Mouse (Mus musculus): ENCODE data around the gene Rexo2. TPM values are rescaled to one million over a fixed set of nuclear protein-coding genes. Genes with fewer than 3 reads are reported as not detected.

The Rexo2 gene
- total and polyA plus RNA-seq, 3 experiments, result 190 to 338 TPM; not detected in 1

DNA sequence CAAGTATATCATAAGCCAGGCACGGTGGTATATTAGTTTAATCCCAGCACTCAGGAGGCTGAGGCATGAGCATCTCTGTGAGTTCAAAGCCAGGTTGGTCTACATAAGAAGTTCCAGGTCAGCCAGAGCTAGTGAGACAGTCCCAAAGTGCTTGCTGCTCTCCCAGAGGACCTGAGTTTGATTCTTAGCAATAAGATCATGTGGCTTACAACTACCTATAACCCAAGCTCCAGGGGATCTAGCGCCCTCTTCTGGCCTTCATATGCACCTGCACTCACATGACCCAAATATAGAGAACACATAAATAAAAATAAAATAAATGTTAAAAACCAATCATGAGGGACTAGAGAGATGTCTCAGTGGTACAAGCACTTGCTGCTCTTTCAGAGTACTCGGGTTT, 21.5 kb downstream of the Rexo2 start:
- TF ChIP-seq MEF2A (IDR thresholded peaks at IDR 0.05; ENCODE audit: extremely low read depth, insufficient replicate concordance, low read depth, low read length, poor library complexity, severe bottlenecking) (no peak), KAT2A (conservative IDR thresholded peaks at IDR 0.05; ENCODE audit: low read depth, low read length) (no peak), CTCF (IDR thresholded peaks at IDR 0.05 in 2 of 3, conservative IDR thresholded peaks at IDR 0.05 in 1 of 3; ENCODE audit: control insufficient read depth in 1 of 3, insufficient read depth in 1 of 3, low read depth in 2 of 3, low read length in 3 of 3, poor library complexity in 1 of 3, severe bottlenecking in 1 of 3) (peak; percentile 44 to 63 (median 50)), RAD21 (IDR thresholded peaks at IDR 0.05; ENCODE audit: low read depth, low read length) (peak; percentile 25), SMC3 (IDR thresholded peaks at IDR 0.05; ENCODE audit: low read depth, low read length) (peak; percentile 39), MAZ (IDR thresholded peaks at IDR 0.05; ENCODE audit: low read depth, low read length) (no peak), ZC3H11A (IDR thresholded peaks at IDR 0.05; ENCODE audit: low read depth, low read length) (no peak), UBTF (IDR thresholded peaks at IDR 0.05; ENCODE audit: borderline replicate concordance, insufficient read depth, low read depth, low read length) (no peak), E2F4 (IDR thresholded peaks at IDR 0.05; ENCODE audit: borderline replicate concordance, low read depth, low read length) (no peak), ZKSCAN1 (IDR thresholded peaks at IDR 0.05; ENCODE audit: low read depth, low read length) (no peak), GABPA (IDR thresholded peaks at IDR 0.05; ENCODE audit: low read depth, low read length) (no peak), USF1 (IDR thresholded peaks at IDR 0.05; ENCODE audit: low read depth, low read length) (peak; percentile 55)
- H3K4me1 ChIP-seq (ENCODE audit: control insufficient read depth in 1 of 2, insufficient read depth in 2 of 2, low read length in 2 of 2), result no peaks in the 10 kb centered on the region
- H3K27me3 ChIP-seq (ENCODE audit: control insufficient read depth in 1 of 2, insufficient read depth in 2 of 2, low read length in 2 of 2), result no peaks in the 10 kb centered on the region
- peak; percentile 53 for DNase-seq (ENCODE audit: low read depth, low spot score)
- H3K27ac ChIP-seq (ENCODE audit: control insufficient read depth, low read depth, low read length), result no peak overlapping the region
- no peaks in the 10 kb centered on the region for H3K36me3 ChIP-seq (ENCODE audit: control insufficient read depth in 1 of 2, insufficient read depth in 2 of 2, low read length in 2 of 2)
- H3K4me3 ChIP-seq (ENCODE audit: control insufficient read depth in 1 of 2, insufficient read depth in 1 of 2, low read depth in 2 of 2, low read length in 2 of 2), result no peak overlapping the region
- H3K79me2 ChIP-seq (ENCODE audit: control insufficient read depth, insufficient read depth, low read length, poor library complexity), result no peaks in the 10 kb centered on the region
- no peaks in the 10 kb centered on the region for H3K9me3 ChIP-seq (replicated peaks; ENCODE audit: insufficient read depth, low read length)
- H3K9ac ChIP-seq (ENCODE audit: control insufficient read depth, low read depth, low read length, poor library complexity, severe bottlenecking), result no peak overlapping the region

DNA sequence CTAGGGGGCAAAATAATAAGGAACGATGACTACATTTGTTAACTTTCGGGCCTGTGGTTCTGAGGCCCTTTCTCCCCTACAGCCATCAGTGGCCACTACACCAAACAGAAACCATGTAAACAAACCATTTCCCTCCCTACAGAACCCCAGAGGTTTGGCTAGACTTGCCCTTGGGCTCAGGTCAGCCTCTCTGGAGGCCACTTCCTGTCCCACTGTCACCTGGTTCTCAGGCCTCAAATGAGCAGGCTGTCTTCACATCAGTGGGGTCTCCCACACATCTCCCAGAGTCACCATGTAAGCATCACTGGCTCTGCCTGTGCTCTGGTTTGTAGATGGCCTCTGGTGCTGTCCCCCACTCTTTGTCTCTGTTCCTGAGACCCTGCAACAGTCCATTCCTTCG, 24.5 kb downstream of the Rexo2 start:
- DNase-seq (ENCODE audit: low read depth, low spot score), result no peak
- Histone ChIP-seq H3K9ac (ENCODE audit: control insufficient read depth, low read depth, low read length, poor library complexity, severe bottlenecking) (no peak overlapping the region), H3K9me3 (replicated peaks; ENCODE audit: insufficient read depth, low read length) (no peaks in the 10 kb centered on the region), H3K79me2 (ENCODE audit: control insufficient read depth, insufficient read depth, low read length, poor library complexity) (no peaks in the 10 kb centered on the region), H3K27me3 (ENCODE audit: control insufficient read depth in 1 of 2, insufficient read depth in 2 of 2, low read length in 2 of 2) (no peaks in the 10 kb centered on the region), H3K27ac (ENCODE audit: control insufficient read depth, low read depth, low read length) (no peak overlapping the region), H3K4me3 (ENCODE audit: control insufficient read depth in 1 of 2, insufficient read depth in 1 of 2, low read depth in 2 of 2, low read length in 2 of 2) (no peak overlapping the region), H3K36me3 (ENCODE audit: control insufficient read depth in 1 of 2, insufficient read depth in 2 of 2, low read length in 2 of 2) (no peaks in the 10 kb centered on the region), H3K4me1 (ENCODE audit: control insufficient read depth in 1 of 2, insufficient read depth in 2 of 2, low read length in 2 of 2) (no peaks in the 10 kb centered on the region)
- TF ChIP-seq MXI1 (IDR thresholded peaks at IDR 0.05; ENCODE audit: low read depth, low read length) (no peak), CHD1 (IDR thresholded peaks at IDR 0.05; ENCODE audit: low read depth, low read length) (no peak), NELFE (IDR thresholded peaks at IDR 0.05; ENCODE audit: low read depth, low read length) (no peak), UBTF (IDR thresholded peaks at IDR 0.05; ENCODE audit: borderline replicate concordance, insufficient read depth, low read depth, low read length) (no peak), MYB (IDR thresholded peaks at IDR 0.05; ENCODE audit: low read depth, low read length) (no peak), BHLHE40 (IDR thresholded peaks at IDR 0.05; ENCODE audit: borderline replicate concordance, low read depth, low read length) (no peak), POLR2AphosphoS2 (IDR thresholded peaks at IDR 0.05; ENCODE audit: low read length) (no peak), MAX (IDR thresholded peaks at IDR 0.05; ENCODE audit: low read length) (no peak), ZC3H11A (IDR thresholded peaks at IDR 0.05; ENCODE audit: low read depth, low read length) (no peak)

All from MEL (cell line).